Comparison of ENCODE assay signal across 24 mouse cellular contexts in genomic region chr9:53452038-53452437, GRCm38 (mm10). TPM values are rescaled to one million over a fixed set of nuclear protein-coding genes. Genes with fewer than 3 reads are reported as not detected.
DNase-seq lines count a peak whose midpoint lies in the region; ATAC-seq and TF ChIP-seq lines count a peak whose summit lies in the region.
"Had no signal": no experiment of that assay in that cellular context is flagged by ENCODE, and none has a peak within 500 bp of the region (broad histone marks: within the 10 kb centered on the region; RNA-seq: fewer than 3 reads in every experiment).

No protein-coding gene starts in this region.

- intact Hi-C loops in heart, postnatal 36 days (cut with DNase I): no loop called here

- H3K4me3 ChIP-seq in embryonic fibroblast, embryonic 13.5 days (ENCODE audit: insufficient read depth, low read length): no peak overlapping the region
- H3K4me3 ChIP-seq: embryonic facial prominence, embryonic 10.5 days; embryonic facial prominence, embryonic 12.5 days; erythroblast, embryonic 14.5 days; forebrain, embryonic 10.5 days; forebrain, embryonic 12.5 days had no signal

- no peak for TF ChIP-seq POLR2A in embryonic fibroblast, embryonic 13.5 days (IDR thresholded peaks at IDR 0.05; ENCODE audit: low read depth, low read length)

- no peak for TF ChIP-seq CTCF in embryonic fibroblast, embryonic 13.5 days (IDR thresholded peaks at IDR 0.05; ENCODE audit: borderline replicate concordance, insufficient read depth, low read length)

- ATAC-seq in monocyte, adult 5-6 weeks (replicated peaks; ENCODE audit: insufficient number of reproducible peaks, low FRiP score, low TSS enrichment, poor library complexity, severe bottlenecking): no peak
- ATAC-seq: forebrain, embryonic 14.5 days; forebrain, embryonic 16.5 days; Patski had no signal

- DNase-seq in 3T3-L1 (ENCODE audit: low read depth, low spot score) (peak; percentile 47), A20 (ENCODE audit: low read depth, low spot score) (peak; percentile 39), MEL-GATA-1-ER (ENCODE audit: extremely low read depth, low read depth) (peak; percentile 31)
- DNase-seq in heart, adult 8-10 months (ENCODE audit: low spot score): no peak
- DNase-seq in T-cell, adult 2 months (ENCODE audit: low spot score): no peak
- no peak for DNase-seq in heart, postnatal 36 days
- DNase-seq: adrenal gland, adult 2 months; adrenal gland, postnatal 10 days; adrenal gland, postnatal 25 days; cerebellum, adult 11-12 months; cerebellum, adult 2 months; cerebellum, adult 9-10 months; cerebellum, postnatal 10 days; cerebellum, postnatal 25 days had no signal

- no peaks in the 10 kb centered on the region for H3K4me1 ChIP-seq in embryonic fibroblast, embryonic 13.5 days (ENCODE audit: control insufficient read depth, insufficient read depth, low read length)
- H3K4me1 ChIP-seq: embryonic facial prominence, embryonic 10.5 days; embryonic facial prominence, embryonic 12.5 days; forebrain, embryonic 10.5 days; forebrain, embryonic 12.5 days had no signal

- H3K27ac ChIP-seq in embryonic fibroblast, embryonic 13.5 days (ENCODE audit: insufficient read depth, low read length): peak overlapping the region; percentile 52; the same call in 1 of the 2 replicates
- H3K27ac ChIP-seq: embryonic facial prominence, embryonic 10.5 days; embryonic facial prominence, embryonic 12.5 days; forebrain, embryonic 10.5 days; forebrain, embryonic 12.5 days had no signal

RNA-seq across cellular contexts. Expression of gene 4930550C14Rik, which starts 49.9 kb away (rescaled TPM):
- polyA plus RNA-seq in embryonic fibroblast, embryonic 13.5 days (2011; ENCODE audit: insufficient read length, low read depth, missing spikeins): 1.2 and 2.1 TPM in 2 replicates
- total RNA-seq in heart, adult 8-10 months (2022): under 1 TPM in 2 of 4 experiments, not detected in 2; 0.24 to 0.25 TPM
- total RNA-seq in monocyte, adult 5-6 weeks (2017): not detected in 3 replicates
- total RNA-seq in heart, postnatal 36 days (2021): under 1 TPM in 1 of 2 experiments, not detected in 1; 0.35 TPM

Comparison
In these comparisons a context has a peak if more than half of its experiments do, and no peak if none do; other contexts are left out.
1. DNase-seq: peak in 3T3-L1 (single experiment), A20 (single experiment) and MEL-GATA-1-ER (single experiment); none in heart, adult 8-10 months (single experiment), T-cell, adult 2 months (single experiment) and heart, postnatal 36 days (0 of 2).